Mouse (Mus musculus): ENCODE results near the gene Morn2. TPM values are rescaled to one million over a fixed set of nuclear protein-coding genes. Genes with fewer than 3 reads are reported as not detected.
A peak's percentile ranks its signal among the peaks of the same experiment; 100 is the strongest.

The Morn2 gene
- polyA plus RNA-seq, 1 experiment from 2014 or later: 11.4 TPM

DNA sequence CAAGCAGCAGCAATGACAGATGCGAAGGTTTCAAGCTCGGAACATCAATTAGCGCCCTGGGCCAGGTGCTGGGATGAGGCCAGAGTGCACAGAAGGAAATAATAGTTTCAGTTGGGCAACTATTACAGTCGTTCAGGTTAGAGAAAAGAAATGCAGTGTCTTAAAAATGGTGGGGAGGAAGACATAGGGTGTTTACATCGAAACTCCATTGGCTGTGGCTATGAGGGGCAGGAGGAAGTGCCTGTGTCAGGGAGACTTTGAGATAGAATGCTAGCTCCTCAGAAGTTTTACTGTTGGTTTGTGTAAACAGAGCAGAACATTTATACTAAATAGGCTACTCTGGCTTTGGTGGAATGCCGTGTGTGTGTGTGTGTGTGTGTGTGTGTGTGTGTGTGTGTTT lies 2.0 kb upstream of the Morn2 start:
- H3K27ac ChIP-seq (ENCODE audit: low read depth): no peak overlapping the region
- no peaks in the 10 kb centered on the region for H3K36me3 ChIP-seq (replicated peaks; ENCODE audit: insufficient read depth, low read length)
- ATAC-seq (no peak), DNase-seq (no peak)
- 63% methylated on average over 6 of the region's 6 CpGs for WGBS (ENCODE audit: insufficient replicate concordance)
- no peak overlapping the region for H3K4me2 ChIP-seq (ENCODE audit: low read depth, low read length)
- H3K4me1 ChIP-seq (ENCODE audit: insufficient read depth): peaks cover 12% of the 10 kb centered on the region
- TF ChIP-seq EP300 (IDR thresholded peaks at IDR 0.05; ENCODE audit: low read depth) (no peak), CTCF (IDR thresholded peaks at IDR 0.05; ENCODE audit: low read depth) (no peak)
- H3K27me3 ChIP-seq (ENCODE audit: insufficient read depth, low read length): no peaks in the 10 kb centered on the region
- H3K9ac ChIP-seq (replicated peaks): no peak overlapping the region
- H3K9me3 ChIP-seq (ENCODE audit: low read length): no peaks in the 10 kb centered on the region
- H3K4me3 ChIP-seq (ENCODE audit: low read depth, low read length): no peak overlapping the region

- H3K4me1 ChIP-seq (ENCODE audit: insufficient read depth): peaks cover 12% of the 10 kb centered on the region
- no peaks in the 10 kb centered on the region for H3K27me3 ChIP-seq (ENCODE audit: insufficient read depth, low read length)
- WGBS (ENCODE audit: insufficient replicate concordance): under 1% methylated on average over 30 of the region's 30 CpGs
- DNase-seq: no peak
- no peaks in the 10 kb centered on the region for H3K36me3 ChIP-seq (replicated peaks; ENCODE audit: insufficient read depth, low read length)
- peak overlapping the region; percentile 82 for H3K4me2 ChIP-seq (ENCODE audit: low read depth, low read length)
- peak overlapping the region; percentile 70 for H3K9ac ChIP-seq (replicated peaks)
- H3K4me3 ChIP-seq (ENCODE audit: low read depth, low read length): peak overlapping the region; percentile 71
- H3K9me3 ChIP-seq (ENCODE audit: low read length): no peaks in the 10 kb centered on the region
- H3K27ac ChIP-seq (ENCODE audit: low read depth): peak overlapping the region; percentile 66
- ATAC-seq: peak; percentile 9
- no peak for TF ChIP-seq CTCF (IDR thresholded peaks at IDR 0.05; ENCODE audit: low read depth)
- TF ChIP-seq EP300 (IDR thresholded peaks at IDR 0.05; ENCODE audit: low read depth): no peak
Observed at GRCm38 (mm10) chr17:80289280-80290073, 526 bp upstream of the Morn2 start.

GRCm38 (mm10) chr17:80291148-80291547 lies 1.1 kb downstream of the Morn2 start:
- ATAC-seq: no peak
- Histone ChIP-seq H3K27ac (ENCODE audit: low read depth) (no peak overlapping the region), H3K36me3 (replicated peaks; ENCODE audit: insufficient read depth, low read length) (no peaks in the 10 kb centered on the region), H3K4me3 (ENCODE audit: low read depth, low read length) (no peak overlapping the region), H3K9me3 (ENCODE audit: low read length) (no peaks in the 10 kb centered on the region), H3K4me1 (ENCODE audit: insufficient read depth) (peaks cover 12% of the 10 kb centered on the region), H3K27me3 (ENCODE audit: insufficient read depth, low read length) (no peaks in the 10 kb centered on the region), H3K4me2 (ENCODE audit: low read depth, low read length) (no peak overlapping the region), H3K9ac (replicated peaks) (no peak overlapping the region)
- TF ChIP-seq CTCF (IDR thresholded peaks at IDR 0.05; ENCODE audit: low read depth): peak; percentile 75
- TF ChIP-seq EP300 (IDR thresholded peaks at IDR 0.05; ENCODE audit: low read depth): no peak
- WGBS (ENCODE audit: insufficient replicate concordance): 12% methylated on average over 2 of the region's 2 CpGs
- no peak for DNase-seq

GRCm38 (mm10) chr17:80295258-80295657 lies 5.3 kb downstream of the Morn2 start:
- DNase-seq (no peak), ATAC-seq (no peak)
- no peak overlapping the region for H3K4me2 ChIP-seq (ENCODE audit: low read depth, low read length)
- no peak overlapping the region for H3K4me3 ChIP-seq (ENCODE audit: low read depth, low read length)
- no peaks in the 10 kb centered on the region for H3K9me3 ChIP-seq (ENCODE audit: low read length)
- H3K9ac ChIP-seq (replicated peaks): no peak overlapping the region
- H3K27ac ChIP-seq (ENCODE audit: low read depth): no peak overlapping the region
- no peaks in the 10 kb centered on the region for H3K36me3 ChIP-seq (replicated peaks; ENCODE audit: insufficient read depth, low read length)
- no peak for TF ChIP-seq EP300 (IDR thresholded peaks at IDR 0.05; ENCODE audit: low read depth)
- H3K27me3 ChIP-seq (ENCODE audit: insufficient read depth, low read length): no peaks in the 10 kb centered on the region
- 62% methylated on average over 5 of the region's 5 CpGs for WGBS (ENCODE audit: insufficient replicate concordance)
- H3K4me1 ChIP-seq (ENCODE audit: insufficient read depth): no peaks in the 10 kb centered on the region

DNA sequence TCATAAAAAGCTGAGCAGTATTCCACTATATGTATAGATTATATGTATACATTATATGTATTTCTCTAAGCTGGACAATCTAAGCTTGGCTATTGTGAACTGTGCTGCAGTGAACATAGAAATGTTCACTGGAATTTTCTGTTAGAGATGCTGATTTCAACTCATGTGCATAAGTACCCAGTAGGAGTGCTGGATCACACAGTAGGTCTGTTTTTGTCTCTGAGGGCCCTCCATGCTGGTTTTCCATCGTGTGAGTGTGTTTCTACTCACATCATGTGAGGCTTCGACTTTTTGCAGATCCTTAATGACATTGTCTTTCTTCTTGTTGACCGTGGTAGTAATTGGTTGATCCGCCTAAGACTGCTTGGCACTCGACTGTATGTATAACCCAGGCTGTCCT lies 8.8 kb downstream of the Morn2 start:
- TF ChIP-seq CTCF (IDR thresholded peaks at IDR 0.05; ENCODE audit: low read depth) (no peak), EP300 (IDR thresholded peaks at IDR 0.05; ENCODE audit: low read depth) (no peak)
- Histone ChIP-seq H3K4me1 (ENCODE audit: insufficient read depth) (no peaks in the 10 kb centered on the region), H3K4me2 (ENCODE audit: low read depth, low read length) (no peak overlapping the region), H3K9me3 (ENCODE audit: low read length) (no peaks in the 10 kb centered on the region), H3K36me3 (replicated peaks; ENCODE audit: insufficient read depth, low read length) (no peaks in the 10 kb centered on the region), H3K9ac (replicated peaks) (no peak overlapping the region), H3K27me3 (ENCODE audit: insufficient read depth, low read length) (no peaks in the 10 kb centered on the region), H3K4me3 (ENCODE audit: low read depth, low read length) (no peak overlapping the region), H3K27ac (ENCODE audit: low read depth) (no peak overlapping the region)
- 75% methylated on average over 5 of the region's 5 CpGs for WGBS (ENCODE audit: insufficient replicate concordance)
- ATAC-seq (no peak), DNase-seq (no peak)

DNA sequence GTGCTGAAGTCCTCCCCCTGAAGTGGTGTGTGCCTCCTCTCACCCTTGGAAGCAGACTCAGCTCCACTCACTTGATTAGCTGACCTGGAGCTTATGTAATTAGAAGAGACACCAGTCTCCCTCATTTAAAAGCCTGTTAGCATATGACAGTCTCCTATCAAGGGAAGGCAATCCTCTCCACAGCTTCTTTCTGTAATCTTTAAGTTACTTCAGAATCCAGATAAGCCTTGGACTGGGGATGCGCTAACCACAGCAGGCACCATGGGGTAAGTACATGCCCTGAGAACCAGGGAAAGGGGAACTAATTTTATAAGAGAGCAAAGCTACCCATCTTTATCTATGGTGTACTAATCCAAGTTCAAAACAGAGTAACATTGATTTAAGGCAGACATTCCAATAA lies 17.2 kb downstream of the Morn2 start, which contains the start of gene Arhgef33:
Gene Arhgef33, plus strand, starts transcription at position 157 of the 400 bp plus-strand sequence.
- no peaks in the 10 kb centered on the region for H3K4me1 ChIP-seq (ENCODE audit: insufficient read depth)
- H3K9me3 ChIP-seq (ENCODE audit: low read length): no peaks in the 10 kb centered on the region
- no peak within 1 kb of the TSS for H3K27ac ChIP-seq (ENCODE audit: low read depth)
- H3K4me3 ChIP-seq (ENCODE audit: low read depth, low read length): no peak within 1 kb of the TSS
- no peak within 1 kb of the TSS for H3K4me2 ChIP-seq (ENCODE audit: low read depth, low read length)
- WGBS (ENCODE audit: insufficient replicate concordance): 57% methylated on average over 1 of the region's 1 CpGs
- H3K36me3 ChIP-seq (replicated peaks; ENCODE audit: insufficient read depth, low read length): no peaks in the 10 kb centered on the region
- no peak for ATAC-seq
- H3K27me3 ChIP-seq (ENCODE audit: insufficient read depth, low read length): no peaks in the 10 kb centered on the region
- TF ChIP-seq CTCF (IDR thresholded peaks at IDR 0.05; ENCODE audit: low read depth): no peak
- TF ChIP-seq EP300 (IDR thresholded peaks at IDR 0.05; ENCODE audit: low read depth): no peak
- DNase-seq: no peak
- H3K9ac ChIP-seq (replicated peaks): no peak within 1 kb of the TSS
